Mouse (Mus musculus) megakaryocyte-erythroid progenitor cell, adult 5-6 weeks (primary cell): ENCODE results near the gene Srsf2. TPM values are rescaled to one million over a fixed set of nuclear protein-coding genes. Genes with fewer than 3 reads are reported as not detected.
A peak's percentile ranks its signal among the peaks of the same experiment; 100 is the strongest.

Experiments used
- ATAC-seq: replicated peaks from 2 replicates; pipeline ENCODE4 v1.8.0; 2016; ENCODE audit warnings: mild to moderate bottlenecking, inconsistent platforms; ENCODE audit not compliant: severe bottlenecking, poor library complexity, low FRiP score, low TSS enrichment
- total RNA-seq, 2 experiments: library from RNA; stranded (forward) in 1 of 2; stranded (reverse) in 1 of 2; fragments of 200-1000, 215-1000 nt in 1 of 2; fragments of >200 nt in 1 of 2; fragmentation: Nextera tagmentation in 1 of 2; gene quantifications; 2 replicates each; pipeline ENCODE4 v1.2.3; 2014 to 2017

The Srsf2 gene
- total RNA-seq, 2 experiments from 2014 or later: 646 to 930 TPM

- ATAC-seq: no peak
Measured at GRCm38 (mm10) chr11:116814076-116814883, 38.6 kb downstream of the Srsf2 start.

GRCm38 (mm10) chr11:116813610-116814009, 39.3 kb downstream of the Srsf2 start:
- ATAC-seq: no peak

DNA sequence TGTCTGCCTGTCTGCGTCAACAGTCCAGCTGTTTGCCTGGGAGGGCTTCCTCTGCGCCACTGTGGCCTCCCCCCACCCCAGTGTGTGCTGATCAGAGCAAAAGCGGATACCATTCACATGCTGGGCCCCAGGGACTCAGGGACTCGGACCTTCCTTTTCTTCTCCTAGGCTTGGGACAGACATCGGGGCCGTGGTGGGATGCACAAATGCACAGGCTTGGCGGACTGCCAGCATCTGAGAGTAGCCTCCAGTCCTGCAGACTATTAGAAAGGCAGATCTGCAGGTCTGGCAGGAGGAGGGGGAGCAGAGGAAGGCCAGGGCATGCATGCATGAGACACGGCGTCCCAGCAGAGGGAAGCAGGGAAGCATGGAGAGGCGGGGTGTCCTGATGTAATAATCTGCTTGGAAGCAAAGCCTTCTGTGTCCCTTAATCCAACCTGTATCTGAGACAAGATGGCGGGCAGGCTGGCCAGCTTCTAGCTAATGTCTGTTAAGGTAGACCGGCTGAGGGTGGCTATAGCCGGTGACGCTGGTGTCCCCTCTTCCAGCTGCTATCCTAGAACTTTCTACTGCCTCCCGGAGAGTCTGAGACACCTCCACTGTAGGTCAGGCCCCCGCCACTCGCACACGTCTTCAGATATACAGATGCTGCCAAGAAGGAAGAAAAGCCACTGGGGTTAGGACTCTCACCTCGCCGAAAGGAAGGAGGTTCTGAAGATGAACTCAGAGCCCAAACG, 39.9 kb downstream of the Srsf2 start:
- ATAC-seq: no peak

DNA sequence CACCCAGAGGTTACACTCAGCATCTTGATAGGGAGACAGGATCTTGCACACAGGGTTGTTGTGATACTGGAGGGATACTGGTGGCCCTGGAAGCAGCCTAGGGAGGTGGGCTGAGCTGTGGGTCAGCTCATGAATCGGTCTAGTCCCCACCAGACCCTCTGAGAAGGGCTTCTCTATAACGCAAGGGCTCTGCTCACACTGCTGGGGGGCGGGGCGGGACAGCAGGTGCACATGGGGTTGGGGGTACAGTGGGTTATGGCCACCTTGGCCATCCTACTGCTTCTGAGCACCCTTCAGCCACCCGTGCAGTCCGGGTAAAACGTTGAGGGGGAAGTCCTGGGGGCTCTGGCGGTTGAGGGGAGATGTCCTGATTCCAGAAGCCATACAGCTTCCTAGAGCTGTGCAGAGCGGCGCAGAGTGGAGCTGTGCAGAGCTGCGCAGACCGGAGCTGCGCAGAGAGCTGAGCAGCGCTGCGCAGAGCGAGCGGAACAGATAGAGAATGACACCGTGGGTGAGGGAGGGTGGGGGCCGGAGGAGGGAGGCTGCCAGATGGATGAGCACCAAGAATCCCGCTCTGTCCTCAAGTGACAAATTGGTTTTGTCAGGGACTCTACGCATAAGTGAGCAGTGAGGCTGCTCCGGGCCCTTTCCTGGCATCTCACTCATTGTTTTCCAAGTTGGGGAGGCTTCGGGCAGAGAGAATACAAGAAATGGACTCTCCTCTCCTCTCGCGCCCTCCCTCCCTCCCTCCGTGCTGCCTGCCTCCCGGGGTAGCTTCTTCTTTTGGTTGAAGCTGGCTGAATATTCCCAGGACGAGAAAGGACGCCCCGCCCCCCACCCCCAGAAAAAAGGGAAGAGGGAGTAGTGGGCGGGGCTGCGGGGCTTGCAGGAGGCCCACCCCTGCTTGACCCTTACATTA, 41.7 kb downstream of the Srsf2 start:
- ATAC-seq: peak; percentile 71

- no peak for ATAC-seq
Measured at GRCm38 (mm10) chr11:116810528-116810927, 42.4 kb downstream of the Srsf2 start.

GRCm38 (mm10) chr11:116809520-116809919, 43.4 kb downstream of the Srsf2 start:
- ATAC-seq: 0 out of 2 replicates have a peak, but pooled peaks have one; percentile 19

GRCm38 (mm10) chr11:116808811-116809395, 44.0 kb downstream of the Srsf2 start:
- ATAC-seq: no peak

- 0 out of 2 replicates have a peak, but pooled peaks have one; percentile 55 for ATAC-seq
Measured at GRCm38 (mm10) chr11:116807938-116808606, 44.8 kb downstream of the Srsf2 start.

DNA sequence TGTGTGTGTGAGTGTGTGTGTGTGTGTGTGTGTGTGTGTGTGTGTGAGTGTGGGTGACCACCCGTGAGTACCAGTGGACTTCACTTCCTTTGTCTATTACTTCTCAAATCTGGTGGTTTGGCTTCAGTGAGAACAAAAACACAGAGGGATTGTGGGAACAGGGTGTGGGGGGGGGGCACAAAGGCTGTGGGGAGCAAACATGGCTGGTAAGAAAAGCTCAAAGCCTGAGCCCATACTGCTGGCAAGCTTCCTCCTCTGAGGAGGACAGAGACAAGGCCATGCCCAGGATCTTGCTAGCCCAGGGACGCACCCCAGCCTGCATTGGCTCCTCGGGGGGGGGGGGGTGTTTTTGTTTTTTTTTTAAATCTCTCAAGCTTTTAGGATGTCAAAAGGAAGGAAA, 45.4 kb downstream of the Srsf2 start:
- ATAC-seq: no peak

DNA sequence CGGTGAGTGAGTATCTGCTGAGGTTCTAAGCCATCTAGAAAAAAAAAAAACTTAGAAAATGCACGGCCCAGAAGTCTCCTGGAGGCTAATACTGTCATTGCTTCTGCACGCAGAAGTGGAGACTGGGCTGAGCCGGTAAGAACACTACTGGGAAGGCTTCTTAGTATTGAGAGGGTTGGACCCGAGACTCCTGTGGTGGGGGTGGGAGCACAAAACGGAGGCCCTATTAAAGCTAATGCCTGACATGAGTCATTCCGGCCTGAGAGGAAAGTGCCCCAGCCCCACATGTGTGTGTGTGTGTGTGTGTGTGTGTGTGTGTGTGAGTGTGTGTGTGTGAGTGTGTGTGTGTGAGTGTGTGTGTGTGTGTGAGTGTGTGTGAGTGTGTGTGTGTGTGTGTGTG, 45.8 kb downstream of the Srsf2 start:
- no peak for ATAC-seq

GRCm38 (mm10) chr11:116806136-116807071, 46.5 kb downstream of the Srsf2 start:
- ATAC-seq: no peak

DNA sequence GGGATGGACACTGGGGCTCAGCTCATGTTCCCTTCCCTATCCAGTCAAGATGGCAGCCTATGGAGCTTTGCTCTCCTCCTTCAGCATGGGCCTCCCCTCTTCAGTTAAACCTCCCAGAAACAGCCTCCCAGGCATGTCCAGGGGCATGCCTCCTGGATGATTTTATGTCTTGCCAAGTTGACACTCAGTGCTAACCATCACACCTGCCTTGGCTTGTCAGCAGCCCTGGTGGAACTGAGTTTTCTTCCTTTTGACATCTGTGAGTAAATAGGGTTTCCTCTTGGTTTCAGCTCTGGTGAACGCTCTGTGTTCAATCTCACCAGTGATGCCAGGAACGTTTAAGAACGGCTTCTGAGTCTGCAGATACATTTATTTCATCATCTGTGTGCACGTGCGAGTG, 50.2 kb downstream of the Srsf2 start:
- ATAC-seq: no peak

- no peak for ATAC-seq
Measured at GRCm38 (mm10) chr11:116801106-116801505, 51.8 kb downstream of the Srsf2 start.

Other genes with a start within 250 kb of the Srsf2 start
- gene Rhbdf2, start 226.1 kb downstream of the Srsf2 start, total RNA-seq (2014; fragmentation: Nextera tagmentation): 4.1 and 6.1 TPM in 2 replicates
- gene Rhbdf2, start 226.1 kb downstream of the Srsf2 start, total RNA-seq (2017): 1.3 and 3.3 TPM in 2 replicates
- gene Prcd, start 199.6 kb downstream of the Srsf2 start, total RNA-seq (2014; fragmentation: Nextera tagmentation): 2.1 TPM in 1 of 2 replicates, not detected in the other
- not detected in 2 replicates for gene Prcd, start 199.6 kb downstream of the Srsf2 start, total RNA-seq (2017)
- not detected in 2 replicates for gene Cygb, start 198.8 kb downstream of the Srsf2 start, total RNA-seq (2014; fragmentation: Nextera tagmentation)
- not detected in 2 replicates for gene Cygb, start 198.8 kb downstream of the Srsf2 start, total RNA-seq (2017)
- not detected in 2 replicates for gene St6galnac1, start 77.6 kb downstream of the Srsf2 start, total RNA-seq (2014; fragmentation: Nextera tagmentation)
- gene St6galnac1, start 77.6 kb downstream of the Srsf2 start, total RNA-seq (2017): not detected in 2 replicates
- gene Mxra7, start 25.0 kb downstream of the Srsf2 start, total RNA-seq (2014; fragmentation: Nextera tagmentation): not detected in 2 replicates
- gene Mxra7, start 25.0 kb downstream of the Srsf2 start, total RNA-seq (2017): 0.61 TPM in 1 of 2 replicates, not detected in the other
- gene Mettl23, start 9.8 kb downstream of the Srsf2 start, total RNA-seq (2014; fragmentation: Nextera tagmentation): 53.6 and 58.8 TPM in 2 replicates
- 47.2 and 48.2 TPM in 2 replicates for gene Mettl23, start 9.8 kb downstream of the Srsf2 start, total RNA-seq (2017)
- gene Jmjd6, start 9.6 kb downstream of the Srsf2 start, total RNA-seq (2014; fragmentation: Nextera tagmentation): 50.7 and 56.7 TPM in 2 replicates
- gene Jmjd6, start 9.6 kb downstream of the Srsf2 start, total RNA-seq (2017): 43.5 and 49.5 TPM in 2 replicates
- gene Mfsd11, start 654 bp downstream of the Srsf2 start, total RNA-seq (2014; fragmentation: Nextera tagmentation): 17.2 and 21.1 TPM in 2 replicates
- gene Mfsd11, start 654 bp downstream of the Srsf2 start, total RNA-seq (2017): 7.2 and 20.1 TPM in 2 replicates
- gene Mgat5b, start 65.8 kb upstream of the Srsf2 start, total RNA-seq (2014; fragmentation: Nextera tagmentation): not detected in 2 replicates
- not detected in 2 replicates for gene Mgat5b, start 65.8 kb upstream of the Srsf2 start, total RNA-seq (2017)